ENCODE assay signal across 8 mouse cellular contexts in genomic region chr2:25000544-25001235, GRCm38 (mm10). TPM values are rescaled to one million over a fixed set of nuclear protein-coding genes. Genes with fewer than 3 reads are reported as not detected.
A peak's percentile ranks its signal among the peaks of the same experiment; 100 is the strongest.
DNase-seq lines count a peak whose midpoint lies in the region; ATAC-seq and TF ChIP-seq lines count a peak whose summit lies in the region.
"Had no signal": no experiment of that assay in that cellular context is flagged by ENCODE, and none has a peak within 500 bp of the region (broad histone marks: within the 10 kb centered on the region; RNA-seq: fewer than 3 reads in every experiment).

No protein-coding gene starts in this region.

- H3K27me3 ChIP-seq in kidney, embryonic 14.5 days (ENCODE audit: control insufficient read depth, insufficient read depth, low read length) = no peaks in the 10 kb centered on the region
- H3K27me3 ChIP-seq in CH12.LX (replicated peaks) = no peaks in the 10 kb centered on the region
- H3K27me3 ChIP-seq in lung, postnatal 0 days (replicated peaks; ENCODE audit: insufficient read depth, low read length) = no peaks in the 10 kb centered on the region
- no peaks in the 10 kb centered on the region for H3K27me3 ChIP-seq in forebrain, embryonic 16.5 days (replicated peaks; ENCODE audit: control insufficient read depth, insufficient read depth, low read length)

- no peak for TF ChIP-seq EP300 in CH12.LX (IDR thresholded peaks at IDR 0.05; ENCODE audit: low read length)
- TF ChIP-seq EP300 in lung, postnatal 0 days (IDR thresholded peaks at IDR 0.05) = no peak

- no peak overlapping the region for H3K27ac ChIP-seq in kidney, embryonic 14.5 days (ENCODE audit: low read depth, low read length)
- H3K27ac ChIP-seq in CH12.LX (ENCODE audit: insufficient read depth, low read depth) = no peak overlapping the region
- H3K27ac ChIP-seq in lung, postnatal 0 days (ENCODE audit: low read length) = no peak overlapping the region
- no peak overlapping the region for H3K27ac ChIP-seq in forebrain, embryonic 16.5 days (ENCODE audit: low read length)

- H3K4me2 ChIP-seq in kidney, embryonic 14.5 days (replicated peaks; ENCODE audit: low read depth, low read length) = no peak overlapping the region
- H3K4me2 ChIP-seq in CH12.LX (ENCODE audit: insufficient read depth, low read depth, poor library complexity, severe bottlenecking) = no peak overlapping the region
- H3K4me2 ChIP-seq in lung, postnatal 0 days (replicated peaks; ENCODE audit: low read depth, low read length) = no peak overlapping the region
- no peak overlapping the region for H3K4me2 ChIP-seq in forebrain, embryonic 16.5 days (ENCODE audit: low read length)

- dilution Hi-C loops in CH12.LX (cut with MboI; ENCODE audit: extremely low pct_ligation_motif_present, extremely low pct_unique_long_range_greater_than_20kb, low sequenced_read_pairs) = no loop called here

- H3K9me3 ChIP-seq in kidney, embryonic 14.5 days (ENCODE audit: control insufficient read depth, low read length) = no peaks in the 10 kb centered on the region
- no peaks in the 10 kb centered on the region for H3K9me3 ChIP-seq in CH12.LX (replicated peaks; ENCODE audit: low read length)
- H3K9me3 ChIP-seq in lung, postnatal 0 days (ENCODE audit: low read length) = no peaks in the 10 kb centered on the region
- no peaks in the 10 kb centered on the region for H3K9me3 ChIP-seq in forebrain, embryonic 16.5 days (ENCODE audit: control insufficient read depth, low read length)

- H3K79me2 ChIP-seq in CH12.LX (replicated peaks; ENCODE audit: control insufficient read depth, extremely low read depth, insufficient read depth, poor library complexity, severe bottlenecking) = no peaks in the 10 kb centered on the region

- in situ Hi-C loops in CH12.LX (cut with MboI; ENCODE audit: low pct_ligation_motif_present, low pct_unique_long_range_greater_than_20kb, low sequenced_read_pairs) = no loop called here

- ATAC-seq in kidney, embryonic 14.5 days (ENCODE audit: low FRiP score, low TSS enrichment) = no peak
- ATAC-seq in granulocyte monocyte progenitor cell, adult 5-6 weeks (replicated peaks; ENCODE audit: poor library complexity, severe bottlenecking) = 0 out of 2 replicates have a peak, but pooled peaks have one; percentile 27
- no peak for ATAC-seq in lung, postnatal 0 days
- no peak for ATAC-seq in forebrain, embryonic 16.5 days

- no peak overlapping the region for H3K9ac ChIP-seq in kidney, embryonic 14.5 days (ENCODE audit: low read depth, low read length)
- H3K9ac ChIP-seq in CH12.LX (ENCODE audit: insufficient read depth, low read depth) = no peak overlapping the region
- H3K9ac ChIP-seq in lung, postnatal 0 days (replicated peaks; ENCODE audit: low read depth) = no peak overlapping the region
- no peak overlapping the region for H3K9ac ChIP-seq in forebrain, embryonic 16.5 days (replicated peaks; ENCODE audit: low read depth, low read length)

- DNase-seq in kidney, adult 18-20 months = peak; percentile 46
- peak; percentile 25 for DNase-seq in CH12.LX (ENCODE audit: extremely low read depth)
- DNase-seq in Muller cell, postnatal 12 days (ENCODE audit: inconsistent ontology term) = peak; percentile 11
- DNase-seq in lung, postnatal 0 days (ENCODE audit: low spot score) = peak; percentile 46

- peak; percentile 54 for TF ChIP-seq RAD21 in CH12.LX (IDR thresholded peaks at IDR 0.05; ENCODE audit: low read depth, low read length)

- H3K36me3 ChIP-seq in kidney, embryonic 14.5 days (ENCODE audit: control insufficient read depth, insufficient read depth, low read length) = no peaks in the 10 kb centered on the region
- peaks cover 35 to 78% of the 10 kb centered on the region in 2 experiments for H3K36me3 ChIP-seq in CH12.LX (replicated peaks in 1 of 2; ENCODE audit: control insufficient read depth in 1 of 2, insufficient read depth in 1 of 2, low read length in 1 of 2)
- no peaks in the 10 kb centered on the region for H3K36me3 ChIP-seq in lung, postnatal 0 days (ENCODE audit: insufficient read depth, low read length)
- no peaks in the 10 kb centered on the region for H3K36me3 ChIP-seq in forebrain, embryonic 16.5 days (ENCODE audit: control insufficient read depth, insufficient read depth)

- peak; percentile 44 to 69; a peak in 3 of 4 replicates for TF ChIP-seq CTCF in CH12.LX (conservative IDR thresholded peaks at IDR 0.05 in 1 of 2, IDR thresholded peaks at IDR 0.05 in 1 of 2; ENCODE audit: low read depth in 2 of 2, low read length in 2 of 2)
- TF ChIP-seq CTCF in lung, postnatal 0 days (IDR thresholded peaks at IDR 0.05) = peak; percentile 71

- WGBS in kidney, embryonic 14.5 days = 79% methylated on average over 3 of the region's 3 CpGs
- 65% methylated on average over 3 of the region's 3 CpGs for WGBS in lung, postnatal 0 days
- WGBS in forebrain, embryonic 16.5 days = 72% methylated on average over 3 of the region's 3 CpGs

- no peaks in the 10 kb centered on the region for H3K4me1 ChIP-seq in kidney, embryonic 14.5 days (ENCODE audit: control insufficient read depth, insufficient read depth, low read length)
- no peaks in the 10 kb centered on the region for H3K4me1 ChIP-seq in CH12.LX (ENCODE audit: control insufficient read depth in 1 of 2, insufficient read depth in 2 of 2)
- H3K4me1 ChIP-seq in lung, postnatal 0 days (ENCODE audit: insufficient read depth, low read depth, low read length) = no peaks in the 10 kb centered on the region
- no peaks in the 10 kb centered on the region for H3K4me1 ChIP-seq in forebrain, embryonic 16.5 days (replicated peaks; ENCODE audit: control insufficient read depth, insufficient read depth, low read length)

- H3K4me3 ChIP-seq in kidney, embryonic 14.5 days (ENCODE audit: low read length) = no peak overlapping the region
- H3K4me3 ChIP-seq in CH12.LX (replicated peaks in 1 of 3; ENCODE audit: low read depth in 2 of 3, low read length in 2 of 3, poor library complexity in 1 of 3) = no peak overlapping the region
- H3K4me3 ChIP-seq in lung, postnatal 0 days (ENCODE audit: low read depth, low read length) = no peak overlapping the region
- no peak overlapping the region for H3K4me3 ChIP-seq in forebrain, embryonic 16.5 days (replicated peaks; ENCODE audit: low read length)
- H3K4me3 ChIP-seq: erythroblast, embryonic 14.5 days had no signal

- TF ChIP-seq POLR2A in CH12.LX (IDR thresholded peaks at IDR 0.05; ENCODE audit: low read depth, low read length) = no peak

TF ChIP-seq in CH12.LX, 34 proteins besides CTCF, POLR2A, EP300 and RAD21 (continues in another document):
- no peak for TF ChIP-seq GABPA (IDR thresholded peaks at IDR 0.05; ENCODE audit: insufficient replicate concordance, low read depth, low read length)

RNA-seq across cellular contexts. Expression of gene Pnpla7, which starts 24.9 kb away (rescaled TPM):
- polyA plus RNA-seq in kidney, embryonic 14.5 days (2014; fragmentation: Nextera tagmentation; extraction: Ambion mirVana) = 6.0 and 7.5 TPM in 2 replicates
- total RNA-seq in CH12.LX (2012; rRNA removed) (26.1 and 26.3 TPM in 2 replicates), CH12.LX (2014; rRNA removed) (17.5 and 18.5 TPM in 2 replicates)
- 23.4 and 23.6 TPM in 2 replicates for polyA plus RNA-seq in CH12.LX (2012; ENCODE audit: insufficient read length, low read depth)
- 42.6 and 54.4 TPM in 2 replicates for total RNA-seq in granulocyte monocyte progenitor cell, adult 5-6 weeks (2014; fragmentation: Nextera tagmentation)
- 30.4 and 40.5 TPM in 2 replicates for total RNA-seq in granulocyte monocyte progenitor cell, adult 5-6 weeks (2017)
- polyA plus RNA-seq in lung, postnatal 0 days (2015; fragmentation: Nextera tagmentation; extraction: Ambion mirVana) = 8.4 and 8.6 TPM in 2 replicates
- 4.4 and 4.5 TPM in 2 replicates for polyA plus RNA-seq in forebrain, embryonic 16.5 days (2015; fragmentation: Nextera tagmentation; extraction: Ambion mirVana)

RNA-seq across cellular contexts. Expression of gene Mrpl41, which starts 25.8 kb away (rescaled TPM):
- 132 and 152 TPM in 2 replicates for polyA plus RNA-seq in kidney, embryonic 14.5 days (2014; fragmentation: Nextera tagmentation; extraction: Ambion mirVana)
- total RNA-seq in CH12.LX (2012; rRNA removed) = 58.3 and 77.3 TPM in 2 replicates
- total RNA-seq in CH12.LX (2014; rRNA removed) = 118 and 123 TPM in 2 replicates
- 69.4 and 77.8 TPM in 2 replicates for polyA plus RNA-seq in CH12.LX (2012; ENCODE audit: insufficient read length, low read depth)
- total RNA-seq in granulocyte monocyte progenitor cell, adult 5-6 weeks (2014; fragmentation: Nextera tagmentation) = 69.5 and 99.3 TPM in 2 replicates
- 174 and 218 TPM in 2 replicates for total RNA-seq in granulocyte monocyte progenitor cell, adult 5-6 weeks (2017)
- polyA plus RNA-seq in lung, postnatal 0 days (2015; fragmentation: Nextera tagmentation; extraction: Ambion mirVana) = 90.0 and 98.4 TPM in 2 replicates
- polyA plus RNA-seq in forebrain, embryonic 16.5 days (2015; fragmentation: Nextera tagmentation; extraction: Ambion mirVana) = 143 and 150 TPM in 2 replicates

RNA-seq across cellular contexts. Expression of gene Dph7, which starts 38.5 kb away (rescaled TPM):
- polyA plus RNA-seq in kidney, embryonic 14.5 days (2014; fragmentation: Nextera tagmentation; extraction: Ambion mirVana) = 26.4 and 30.2 TPM in 2 replicates
- total RNA-seq in CH12.LX (2012; rRNA removed) (24.1 and 24.6 TPM in 2 replicates), CH12.LX (2014; rRNA removed) (23.4 and 25.4 TPM in 2 replicates)
- 24.7 and 26.1 TPM in 2 replicates for polyA plus RNA-seq in CH12.LX (2012; ENCODE audit: insufficient read length, low read depth)
- 24.5 and 25.1 TPM in 2 replicates for total RNA-seq in granulocyte monocyte progenitor cell, adult 5-6 weeks (2014; fragmentation: Nextera tagmentation)
- 21.1 and 23.7 TPM in 2 replicates for total RNA-seq in granulocyte monocyte progenitor cell, adult 5-6 weeks (2017)
- polyA plus RNA-seq in lung, postnatal 0 days (2015; fragmentation: Nextera tagmentation; extraction: Ambion mirVana) = 12.3 and 13.3 TPM in 2 replicates
- polyA plus RNA-seq in forebrain, embryonic 16.5 days (2015; fragmentation: Nextera tagmentation; extraction: Ambion mirVana) = 41.5 and 44.9 TPM in 2 replicates

RNA-seq across cellular contexts. Expression of gene Zmynd19, which starts 51.1 kb away (rescaled TPM):
- 15.2 and 28.5 TPM in 2 replicates for polyA plus RNA-seq in kidney, embryonic 14.5 days (2014; fragmentation: Nextera tagmentation; extraction: Ambion mirVana)
- 40.9 and 49.7 TPM in 2 replicates for total RNA-seq in CH12.LX (2012; rRNA removed)
- 41.6 and 44.6 TPM in 2 replicates for total RNA-seq in CH12.LX (2014; rRNA removed)
- 70.2 and 90.9 TPM in 2 replicates for polyA plus RNA-seq in CH12.LX (2012; ENCODE audit: insufficient read length, low read depth)
- total RNA-seq in granulocyte monocyte progenitor cell, adult 5-6 weeks (2014; fragmentation: Nextera tagmentation) = 18.5 and 26.3 TPM in 2 replicates
- total RNA-seq in granulocyte monocyte progenitor cell, adult 5-6 weeks (2017) = 38.6 and 72.0 TPM in 2 replicates
- 5.0 and 7.3 TPM in 2 replicates for polyA plus RNA-seq in lung, postnatal 0 days (2015; fragmentation: Nextera tagmentation; extraction: Ambion mirVana)
- 16.7 and 20.8 TPM in 2 replicates for polyA plus RNA-seq in forebrain, embryonic 16.5 days (2015; fragmentation: Nextera tagmentation; extraction: Ambion mirVana)

RNA-seq across cellular contexts. Expression of gene Nsmf, which starts 53.5 kb away (rescaled TPM):
- 57.4 and 67.7 TPM in 2 replicates for polyA plus RNA-seq in kidney, embryonic 14.5 days (2014; fragmentation: Nextera tagmentation; extraction: Ambion mirVana)
- total RNA-seq in CH12.LX (2012; rRNA removed) (11.4 and 11.7 TPM in 2 replicates), CH12.LX (2014; rRNA removed) (11.6 and 18.5 TPM in 2 replicates)
- 12.0 and 12.9 TPM in 2 replicates for polyA plus RNA-seq in CH12.LX (2012; ENCODE audit: insufficient read length, low read depth)
- total RNA-seq in granulocyte monocyte progenitor cell, adult 5-6 weeks (2014; fragmentation: Nextera tagmentation) = 18.6 and 19.2 TPM in 2 replicates
- 4.2 and 22.6 TPM in 2 replicates for total RNA-seq in granulocyte monocyte progenitor cell, adult 5-6 weeks (2017)
- 49.3 and 50.2 TPM in 2 replicates for polyA plus RNA-seq in lung, postnatal 0 days (2015; fragmentation: Nextera tagmentation; extraction: Ambion mirVana)
- 186 and 223 TPM in 2 replicates for polyA plus RNA-seq in forebrain, embryonic 16.5 days (2015; fragmentation: Nextera tagmentation; extraction: Ambion mirVana)
